Mouse (Mus musculus): Measurements from ENCODE around the gene Trappc5. TPM values are rescaled to one million over a fixed set of nuclear protein-coding genes. Genes with fewer than 3 reads are reported as not detected.
A peak's percentile ranks its signal among the peaks of the same experiment; 100 is the strongest.

Trappc5 gene
- total and polyA plus RNA-seq, 3 experiments, result 43.0 to 48.6 TPM; not detected in 1

DNA sequence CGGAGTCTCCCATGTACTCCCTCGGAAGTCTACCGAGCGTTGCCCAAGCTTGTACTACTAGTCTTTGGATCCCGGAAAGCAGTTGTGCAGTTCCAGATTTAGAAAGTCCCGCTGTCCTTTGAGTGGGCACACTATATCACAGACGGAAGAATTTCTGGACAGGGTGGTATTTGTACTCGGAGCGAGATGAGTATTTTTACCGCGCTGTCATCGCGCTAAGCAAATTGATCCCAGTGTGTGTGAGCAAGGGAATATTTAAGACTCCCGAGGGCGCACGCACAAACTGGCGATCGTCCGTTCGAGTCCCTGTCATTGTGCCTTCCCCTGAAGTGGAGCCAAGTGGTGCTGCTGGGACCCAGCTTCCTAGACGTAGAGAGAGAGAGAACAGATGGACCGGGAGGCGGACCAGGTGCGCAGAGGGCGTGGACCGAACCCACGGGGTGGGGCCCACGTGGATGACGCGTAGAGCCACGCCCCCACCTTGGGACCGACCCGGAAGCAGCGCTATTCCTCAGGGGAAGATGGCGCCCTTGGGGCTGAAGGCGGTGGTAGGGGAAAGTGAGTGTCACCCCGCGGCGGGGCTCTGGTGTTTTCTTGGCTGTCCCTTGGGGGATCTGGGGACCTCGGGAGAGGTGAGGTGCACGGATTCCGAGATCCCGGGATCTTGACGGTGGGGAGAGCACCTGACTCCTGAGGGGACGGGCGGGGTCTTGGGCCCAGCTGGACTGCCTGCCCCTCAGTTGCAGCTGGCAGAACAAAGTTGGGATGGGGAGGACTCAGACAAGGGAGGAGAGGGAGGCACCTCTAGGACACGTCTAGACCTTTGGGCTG is 45.2 kb upstream of the Trappc5 start, which contains the start of gene Stxbp2 (continued):
- TF ChIP-seq MYC (IDR thresholded peaks at IDR 0.05; ENCODE audit: low read depth, low read length) (0 out of 2 replicates have a peak, but pooled peaks have one; percentile 3), POLR2AphosphoS2 (IDR thresholded peaks at IDR 0.05; ENCODE audit: low read length) (peak; percentile 74; the same call in 1 of the 2 replicates), MAX (IDR thresholded peaks at IDR 0.05; ENCODE audit: low read length) (peak; percentile 75), BHLHE40 (IDR thresholded peaks at IDR 0.05; ENCODE audit: borderline replicate concordance, low read depth, low read length) (no peak; the same call in 1 of the 2 replicates), ZMIZ1 (IDR thresholded peaks at IDR 0.05; ENCODE audit: low read depth, low read length) (peak; percentile 60; the same call in 1 of the 2 replicates), ZKSCAN1 (IDR thresholded peaks at IDR 0.05; ENCODE audit: low read depth, low read length) (no peak), NELFE (IDR thresholded peaks at IDR 0.05; ENCODE audit: low read depth, low read length) (peak; percentile 74), KAT2A (conservative IDR thresholded peaks at IDR 0.05; ENCODE audit: low read depth, low read length) (no peak), ZNF384 (IDR thresholded peaks at IDR 0.05; ENCODE audit: low read depth, low read length) (no peak), GATA1 (IDR thresholded peaks at IDR 0.05; ENCODE audit: low read depth, low read length) (no peak), EP300 (IDR thresholded peaks at IDR 0.05; ENCODE audit: low read depth in 1 of 2, low read length in 2 of 2) (no peak), USF2 (IDR thresholded peaks at IDR 0.05; ENCODE audit: borderline replicate concordance in 1 of 2, insufficient read depth in 1 of 2, low read depth in 1 of 2, low read length in 2 of 2) (no peak)

DNA sequence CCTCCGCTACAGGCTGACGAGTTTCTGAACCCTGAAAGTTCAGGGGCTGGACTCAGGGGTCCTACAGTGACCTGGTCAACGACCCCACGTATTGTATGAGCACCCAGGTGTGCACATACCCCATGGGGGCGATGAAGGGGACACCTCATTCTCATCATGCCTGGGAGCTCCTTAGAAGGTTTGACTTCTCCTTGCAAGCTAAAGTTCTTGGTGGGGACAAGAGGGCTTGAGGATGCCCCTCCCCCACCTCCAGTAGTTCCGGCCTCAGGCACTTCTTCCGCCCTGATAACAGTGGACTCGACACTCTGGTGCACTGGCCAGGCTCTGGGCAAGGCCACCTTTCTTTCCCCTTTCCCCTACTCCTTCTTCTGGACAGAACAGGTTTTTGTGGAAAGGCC is 44.6 kb upstream of the Trappc5 start:
- no peak for TF ChIP-seq RAD21 (IDR thresholded peaks at IDR 0.05; ENCODE audit: low read depth, low read length)
- no peak for TF ChIP-seq ETS1 (IDR thresholded peaks at IDR 0.05; ENCODE audit: low read depth, low read length)
- peak; percentile 62 for TF ChIP-seq HCFC1 (IDR thresholded peaks at IDR 0.05; ENCODE audit: low read depth, low read length)
- TF ChIP-seq BHLHE40 (IDR thresholded peaks at IDR 0.05; ENCODE audit: borderline replicate concordance, low read depth, low read length), result no peak
- peak; percentile 75 for TF ChIP-seq ELF1 (IDR thresholded peaks at IDR 0.05; ENCODE audit: low read depth, low read length)
- 0 out of 2 replicates have a peak, but pooled peaks have one; percentile 10 for TF ChIP-seq MAZ (IDR thresholded peaks at IDR 0.05; ENCODE audit: low read depth, low read length)
- TF ChIP-seq POLR2A (IDR thresholded peaks at IDR 0.05; ENCODE audit: control insufficient read depth in 1 of 2, insufficient read depth in 1 of 2, low read depth in 1 of 2, low read length in 2 of 2, poor library complexity in 1 of 2), result 0 out of 4 replicates have a peak, but pooled peaks of 1 of the 2 experiments have one; percentile 42
- peak; percentile 45; the same call in 1 of the 2 replicates for TF ChIP-seq NELFE (IDR thresholded peaks at IDR 0.05; ENCODE audit: low read depth, low read length)
- no peak for TF ChIP-seq UBTF (IDR thresholded peaks at IDR 0.05; ENCODE audit: borderline replicate concordance, insufficient read depth, low read depth, low read length)
- TF ChIP-seq GATA1 (IDR thresholded peaks at IDR 0.05; ENCODE audit: low read depth, low read length), result peak; percentile 64
- no peak for TF ChIP-seq KAT2A (conservative IDR thresholded peaks at IDR 0.05; ENCODE audit: low read depth, low read length)
- no peak for TF ChIP-seq TBP (IDR thresholded peaks at IDR 0.05; ENCODE audit: low read depth, low read length)
- TF ChIP-seq EP300 (IDR thresholded peaks at IDR 0.05; ENCODE audit: low read depth in 1 of 2, low read length in 2 of 2), result peak; percentile 43 to 47
- Histone ChIP-seq H3K79me2 (ENCODE audit: control insufficient read depth, insufficient read depth, low read length, poor library complexity) (peaks cover 11% of the 10 kb centered on the region), H3K9ac (ENCODE audit: control insufficient read depth, low read depth, low read length, poor library complexity, severe bottlenecking) (peak overlapping the region; percentile 85), H3K36me3 (ENCODE audit: control insufficient read depth in 1 of 2, insufficient read depth in 2 of 2, low read length in 2 of 2) (peaks cover 5 to 20% of the 10 kb centered on the region in 2 experiments; a peak in 3 of 4 replicates), H3K27ac (ENCODE audit: control insufficient read depth, low read depth, low read length) (peak overlapping the region; percentile 20), H3K27me3 (ENCODE audit: control insufficient read depth in 1 of 2, insufficient read depth in 2 of 2, low read length in 2 of 2) (no peaks in the 10 kb centered on the region), H3K9me3 (replicated peaks; ENCODE audit: insufficient read depth, low read length) (no peaks in the 10 kb centered on the region), H3K4me3 (ENCODE audit: control insufficient read depth in 1 of 2, insufficient read depth in 1 of 2, low read depth in 2 of 2, low read length in 2 of 2) (peak overlapping the region; percentile 85 to 87), H3K4me1 (ENCODE audit: control insufficient read depth in 1 of 2, insufficient read depth in 2 of 2, low read length in 2 of 2) (peaks cover 8 to 16% of the 10 kb centered on the region in 2 experiments)
- peak; percentile 80 for DNase-seq (ENCODE audit: low read depth, low spot score)

All from MEL (cell line).